Mouse (Mus musculus): ENCODE measurements at regions not wholly inside any gene's neighbourhood (a gene's known extent, or its start where the extent isn't known, plus 50 kb on each side); places are given as distances from the start of the nearest gene placed in this dataset.

DNA sequence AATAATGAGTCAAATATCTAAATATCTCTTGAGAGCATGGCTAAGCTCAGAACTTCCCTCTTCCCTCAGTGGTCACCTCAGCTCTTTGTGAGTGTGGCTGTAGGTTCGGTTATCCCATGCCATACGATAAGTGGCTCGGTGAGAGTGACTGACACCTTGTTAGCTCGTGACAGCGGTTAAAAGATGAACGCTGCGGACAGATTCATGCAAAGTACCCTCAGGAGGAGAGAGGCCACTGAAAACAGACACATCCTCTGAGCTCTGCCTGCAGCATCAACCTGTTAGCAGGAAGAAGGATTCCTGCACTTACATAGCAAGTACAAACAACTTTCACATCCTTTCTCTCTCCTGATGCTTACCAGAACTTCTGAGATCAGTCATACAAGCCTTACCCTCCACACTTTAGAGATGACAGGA, 163.2 kb upstream of the Bcl6 start:
- no peak for DNase-seq (ENCODE audit: low read depth, low spot score)

DNA sequence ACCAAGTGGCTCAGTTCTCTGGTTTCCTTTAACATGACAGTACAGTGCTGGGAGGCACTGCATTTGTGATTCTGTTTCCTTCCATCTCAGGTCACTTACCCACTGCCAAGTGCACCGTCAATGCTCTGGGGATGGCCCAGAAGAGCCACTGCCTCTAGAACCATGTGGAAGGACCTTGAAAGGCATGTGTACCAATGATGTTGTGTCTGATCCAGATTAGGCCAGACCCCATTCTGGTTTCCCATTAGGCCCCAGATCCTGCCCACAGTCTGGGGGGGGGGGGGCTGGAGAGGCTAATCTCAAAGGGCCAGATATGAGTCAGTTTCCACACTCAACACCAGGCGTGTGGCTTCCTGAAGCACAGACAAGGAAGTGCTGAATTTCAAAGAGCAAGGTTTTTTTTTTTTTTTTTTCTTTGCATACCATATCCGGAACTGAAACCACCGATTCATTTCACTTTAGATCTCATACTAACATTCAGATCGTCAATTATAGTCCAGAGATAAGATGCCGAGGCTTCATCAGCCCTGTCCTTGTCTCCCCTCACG, 162.6 kb upstream of the Bcl6 start:
- DNase-seq (ENCODE audit: low read depth, low spot score) = no peak

DNA sequence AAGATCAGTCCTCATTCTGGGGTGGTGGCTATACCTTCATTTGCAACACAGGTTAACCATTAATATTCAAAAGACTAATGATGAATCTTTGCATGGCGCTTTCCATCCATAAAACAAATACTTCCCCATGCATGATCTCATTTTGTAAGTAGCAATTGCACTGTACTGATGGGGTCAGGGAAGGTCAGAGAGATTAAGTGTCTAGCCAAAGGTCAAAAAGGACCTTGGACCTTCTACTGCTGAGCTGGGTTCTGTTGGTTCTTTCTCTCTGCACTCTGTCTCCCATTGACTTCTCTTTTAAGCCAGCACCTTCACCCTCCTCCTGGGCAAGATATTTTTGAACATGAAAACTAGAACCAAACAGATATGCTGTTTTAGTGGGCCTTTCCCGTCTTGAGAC, 161.9 kb upstream of the Bcl6 start:
- no peak for DNase-seq (ENCODE audit: low read depth, low spot score)

DNA sequence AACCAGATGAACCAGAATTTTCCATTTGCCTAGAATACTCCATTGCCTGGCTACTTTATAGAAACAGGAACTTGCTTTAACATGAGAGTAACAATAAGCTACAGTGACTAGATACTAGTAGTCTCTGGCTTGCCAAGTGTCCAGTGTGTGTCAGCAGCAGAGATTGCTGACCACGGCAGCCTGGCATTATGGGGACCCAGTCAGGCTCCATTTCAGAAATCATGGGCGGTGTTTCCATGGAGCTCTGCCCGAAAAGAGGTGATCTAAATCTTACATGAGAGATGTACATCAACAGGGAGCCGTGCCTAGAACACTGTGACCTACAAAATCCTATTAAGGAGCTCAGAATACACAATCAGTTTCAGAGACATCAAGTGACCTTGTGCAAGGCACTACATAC, 160.8 kb upstream of the Bcl6 start:
- no peak for DNase-seq (ENCODE audit: low read depth, low spot score)

DNA sequence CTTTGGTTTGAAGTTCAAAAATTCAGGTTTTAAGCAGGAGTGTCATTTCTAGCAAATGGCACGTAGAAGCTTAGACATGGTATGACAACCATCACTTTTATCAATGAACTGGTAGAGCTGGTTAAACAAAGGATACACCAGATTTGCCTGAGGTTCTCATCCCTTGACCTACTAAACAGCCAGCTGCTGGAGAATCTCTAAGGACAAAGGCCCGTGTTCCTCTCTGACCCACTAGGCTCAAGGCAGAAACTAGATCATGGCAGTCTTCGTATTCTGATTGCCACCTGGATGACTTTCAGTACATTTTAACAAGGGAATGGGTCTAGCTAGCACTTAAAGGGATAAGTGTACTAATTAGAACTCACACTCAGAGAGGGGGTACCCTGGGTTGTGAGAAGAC, 155.2 kb upstream of the Bcl6 start:
- no peak for DNase-seq (ENCODE audit: low read depth, low spot score)

DNA sequence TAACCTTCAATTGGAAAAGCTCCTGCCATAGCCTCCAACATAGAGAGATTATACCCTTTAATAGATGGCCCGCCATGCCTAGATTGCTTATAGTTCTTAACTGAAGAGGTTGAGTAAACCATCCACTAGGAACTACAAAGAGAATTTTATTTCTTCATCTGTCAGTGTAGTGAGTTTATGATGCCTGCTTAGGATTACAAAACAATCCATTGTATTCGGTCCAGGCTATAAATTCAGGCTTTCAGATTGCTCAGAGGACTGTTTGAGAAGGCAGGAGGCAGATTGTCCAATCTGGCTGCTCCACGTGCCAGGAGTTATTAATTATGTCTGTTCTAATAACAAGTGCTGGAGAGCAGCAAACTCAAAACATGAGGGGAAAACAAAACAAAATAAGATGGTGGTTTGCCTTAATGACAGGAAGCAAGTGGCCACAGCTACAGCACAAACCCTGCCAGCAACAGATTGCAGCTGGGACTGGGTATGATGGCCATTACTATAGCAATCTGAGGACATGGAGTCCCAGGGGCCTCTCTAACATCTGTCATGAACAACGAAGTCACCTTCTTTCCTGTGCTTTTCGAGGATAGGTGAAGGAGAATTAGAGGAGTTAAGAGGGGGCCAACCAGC, 154.4 kb upstream of the Bcl6 start:
- no peak for DNase-seq (ENCODE audit: low read depth, low spot score)

DNA sequence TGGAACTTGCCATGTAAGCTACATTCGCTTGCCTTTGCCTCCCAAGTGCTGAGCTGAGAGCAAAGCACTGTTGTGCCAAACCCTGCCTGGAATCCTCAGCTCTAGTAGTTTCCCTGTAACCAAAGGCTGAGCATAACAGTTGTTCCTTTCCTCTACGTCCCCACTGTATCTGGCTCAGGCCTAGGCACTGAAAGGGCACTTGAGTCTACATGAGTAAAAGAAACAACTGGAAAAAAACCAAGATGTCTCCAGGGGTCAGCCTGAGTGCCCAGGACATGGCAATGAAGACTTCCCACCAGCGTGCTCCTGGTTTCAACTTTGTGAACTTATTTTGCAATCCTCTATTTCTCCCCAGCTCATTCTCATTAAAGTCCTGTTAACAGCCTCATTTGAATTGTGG, 150.5 kb upstream of the Bcl6 start:
- DNase-seq (ENCODE audit: low read depth, low spot score) = no peak

DNA sequence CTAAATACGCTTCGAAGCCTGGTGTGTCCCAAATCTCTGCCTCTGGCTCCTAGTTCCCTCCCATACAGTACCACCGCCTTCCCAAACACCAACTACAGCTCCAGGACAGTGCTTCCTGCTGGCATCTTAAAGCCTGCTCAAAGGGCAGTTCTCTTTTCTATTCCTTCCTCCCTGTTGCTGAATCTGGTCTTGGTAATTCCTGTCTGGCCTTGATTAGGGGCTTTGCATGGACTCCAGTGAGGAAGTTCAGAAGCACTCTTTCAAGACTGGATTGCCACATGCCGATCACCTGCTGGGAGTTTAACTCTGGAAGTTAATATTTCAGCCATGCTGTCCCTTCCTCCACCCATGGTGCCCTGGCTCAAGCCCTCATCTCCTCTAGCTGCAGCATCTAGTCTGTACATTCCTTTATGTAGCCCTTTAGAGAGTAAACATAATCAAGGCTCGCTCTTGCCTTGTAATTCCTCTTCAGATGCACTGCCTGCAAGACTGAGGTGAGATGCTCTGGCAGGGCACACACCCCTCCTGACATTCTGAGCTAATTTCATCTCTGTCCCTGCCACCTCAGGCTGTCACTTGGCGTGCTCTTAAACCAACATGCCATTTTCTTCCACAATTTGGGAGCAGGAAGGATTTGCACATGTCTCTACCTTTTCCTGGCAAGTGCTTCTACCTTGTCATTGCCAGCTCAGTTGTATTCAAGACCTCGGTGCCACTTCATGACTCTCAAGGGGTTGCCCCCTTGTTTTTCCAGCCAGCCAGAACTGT, 148.8 kb upstream of the Bcl6 start:
- DNase-seq (ENCODE audit: low read depth, low spot score) = no peak

DNA sequence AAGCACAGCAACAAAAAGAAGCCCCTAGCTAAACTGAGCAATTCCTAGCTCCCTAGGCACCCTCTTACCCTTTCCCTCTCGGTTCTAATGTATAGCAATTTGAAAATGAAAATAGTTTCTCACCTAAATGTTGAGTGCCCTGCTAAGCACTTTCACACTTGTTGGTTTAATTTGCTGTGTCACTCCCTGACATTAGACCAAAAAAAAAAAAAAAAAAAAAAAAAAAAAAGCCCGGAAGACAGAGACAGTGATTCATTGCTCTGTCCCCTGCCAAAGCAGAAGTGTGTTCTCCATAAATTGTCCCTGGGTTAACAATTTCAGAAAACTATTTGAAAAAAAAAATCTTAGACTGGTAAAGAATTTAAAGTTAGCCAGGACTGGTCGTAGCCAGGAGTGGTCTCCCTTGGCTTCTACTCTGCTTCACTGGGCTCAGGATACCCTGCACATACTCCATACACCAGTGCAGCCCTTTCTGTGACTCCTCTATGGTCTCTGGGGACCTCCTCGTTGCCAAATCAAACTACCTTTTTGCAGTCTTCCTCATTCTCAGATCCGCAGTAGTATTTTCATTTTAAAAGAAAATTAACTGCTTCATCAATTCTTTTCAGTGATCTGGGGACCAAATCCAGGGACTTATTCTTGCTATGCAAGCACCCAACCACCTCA, 148.0 kb upstream of the Bcl6 start:
- no peak for DNase-seq (ENCODE audit: low read depth, low spot score)

DNA sequence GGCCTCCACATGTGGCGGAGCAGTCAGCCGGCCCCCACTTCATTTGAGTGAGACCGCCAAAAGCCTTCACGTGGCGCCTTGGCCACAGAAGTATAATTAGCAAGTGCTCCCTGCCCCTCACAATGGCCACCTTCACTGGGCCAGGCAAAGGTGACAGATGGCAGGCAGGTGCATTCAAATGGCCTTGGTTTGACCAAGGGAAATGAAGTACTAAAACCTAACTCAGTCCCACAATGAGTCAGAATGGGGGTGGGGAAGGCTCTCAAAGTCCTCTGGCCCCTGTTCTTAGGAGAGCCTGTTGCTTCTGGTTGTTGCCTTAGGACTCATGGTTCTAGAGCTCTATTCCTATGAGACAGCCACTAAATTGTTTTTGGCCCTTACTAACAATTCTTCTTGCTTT, 147.2 kb upstream of the Bcl6 start:
- DNase-seq (ENCODE audit: low read depth, low spot score) = no peak

DNA sequence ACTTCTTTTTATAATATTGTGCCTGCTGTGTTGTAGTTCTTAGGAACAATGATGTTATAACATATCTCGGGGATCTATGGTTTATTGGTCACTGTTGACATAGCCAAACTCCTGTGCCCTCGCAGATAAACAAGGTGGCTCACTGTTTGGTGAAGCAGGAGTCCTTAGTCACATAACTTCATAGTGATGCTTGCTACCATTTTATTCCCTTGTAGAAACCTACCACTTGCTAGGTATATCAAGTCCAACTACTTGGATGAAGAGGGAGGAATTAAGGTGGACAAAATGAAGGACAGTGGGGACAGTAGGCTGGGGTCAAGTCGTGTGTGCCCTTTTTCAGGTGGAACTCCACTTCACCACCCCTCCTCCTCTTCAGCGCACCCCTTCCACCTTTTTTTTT, 146.7 kb upstream of the Bcl6 start:
- DNase-seq (ENCODE audit: low read depth, low spot score) = no peak

DNA sequence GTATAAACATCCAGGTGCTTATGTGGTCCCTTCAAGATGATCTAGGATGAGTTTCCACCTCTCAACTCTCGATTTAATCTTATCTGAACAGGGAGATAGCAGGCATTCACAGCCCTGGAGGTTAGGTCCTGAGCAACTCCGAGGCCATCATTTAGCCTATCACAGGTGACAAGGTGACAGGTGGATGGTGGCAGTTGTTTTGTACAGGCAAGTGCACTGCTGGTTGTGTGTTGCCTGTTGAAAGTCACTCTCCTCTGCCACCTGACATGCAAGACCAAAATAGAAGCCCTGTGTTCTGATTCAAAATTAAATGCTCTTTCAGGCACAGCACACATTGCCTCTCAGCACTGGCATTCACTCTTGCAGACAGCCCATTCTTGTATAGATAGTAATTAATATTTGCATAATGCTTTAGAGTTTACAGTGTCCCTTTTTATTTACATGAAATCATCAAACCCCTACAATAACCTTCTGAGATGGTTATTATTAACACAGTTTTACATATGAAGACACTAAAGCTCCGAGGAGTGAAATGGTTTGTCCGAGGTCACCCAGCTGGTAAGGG, 145.9 kb upstream of the Bcl6 start:
- no peak for DNase-seq (ENCODE audit: low read depth, low spot score)

DNA sequence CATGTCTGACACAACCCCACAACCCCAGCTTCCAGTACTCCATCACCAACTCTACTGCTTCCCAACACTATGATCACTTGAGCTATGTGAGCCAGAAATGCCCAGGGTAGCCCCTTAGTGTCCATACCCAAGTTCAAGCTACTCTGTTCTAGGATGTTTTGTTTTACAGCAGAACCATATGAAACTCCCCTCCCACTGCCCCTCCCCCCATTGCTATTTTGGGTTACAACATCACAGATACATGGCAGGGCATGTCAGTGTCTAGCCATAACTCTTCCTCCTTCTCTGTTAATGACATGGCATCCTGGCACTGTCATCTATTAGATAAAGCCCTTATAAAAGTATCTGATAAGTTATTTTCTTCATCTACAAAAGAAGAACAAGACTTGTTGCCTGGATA, 142.0 kb upstream of the Bcl6 start:
- no peak for DNase-seq (ENCODE audit: low read depth, low spot score)

DNA sequence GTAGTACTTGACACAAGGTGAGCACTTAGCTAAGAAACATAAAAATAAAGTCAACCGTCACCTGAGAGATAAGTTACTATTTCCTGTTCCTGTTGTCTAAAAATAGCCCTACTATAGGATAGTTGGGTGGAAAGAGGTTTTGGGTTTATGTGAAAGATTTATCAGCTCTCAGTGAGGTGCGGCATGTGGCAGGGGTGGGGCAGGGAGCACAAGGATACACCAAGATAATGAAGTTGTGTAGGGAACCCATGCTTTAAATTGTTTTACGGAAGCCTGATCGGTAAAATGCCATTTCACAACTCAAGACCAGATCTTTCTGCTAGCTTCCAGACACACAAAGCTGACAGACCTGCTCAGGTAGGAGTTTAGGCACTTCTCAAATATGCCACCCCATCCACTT, 141.0 kb upstream of the Bcl6 start:
- DNase-seq (ENCODE audit: low read depth, low spot score) = no peak

DNA sequence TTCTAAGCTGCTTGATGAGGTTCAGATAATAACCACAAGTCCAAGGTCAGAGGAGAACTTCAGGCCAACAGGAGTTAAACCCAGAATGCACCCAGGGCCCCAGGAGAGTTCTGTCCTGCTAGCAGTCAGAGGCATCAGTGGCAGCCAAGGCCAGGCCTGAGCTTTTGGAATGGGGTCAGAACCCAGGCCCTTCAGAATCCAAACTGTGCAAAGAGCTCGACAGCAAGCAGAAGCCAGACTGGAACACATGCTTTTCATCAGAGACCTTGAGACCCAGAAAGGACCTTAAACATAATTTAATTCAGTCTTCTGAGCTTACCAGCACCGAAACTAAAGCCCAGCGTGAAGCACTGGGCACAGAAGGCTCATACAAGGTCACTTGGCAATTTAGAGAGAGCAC, 139.9 kb upstream of the Bcl6 start:
- DNase-seq (ENCODE audit: low read depth, low spot score) = no peak

DNA sequence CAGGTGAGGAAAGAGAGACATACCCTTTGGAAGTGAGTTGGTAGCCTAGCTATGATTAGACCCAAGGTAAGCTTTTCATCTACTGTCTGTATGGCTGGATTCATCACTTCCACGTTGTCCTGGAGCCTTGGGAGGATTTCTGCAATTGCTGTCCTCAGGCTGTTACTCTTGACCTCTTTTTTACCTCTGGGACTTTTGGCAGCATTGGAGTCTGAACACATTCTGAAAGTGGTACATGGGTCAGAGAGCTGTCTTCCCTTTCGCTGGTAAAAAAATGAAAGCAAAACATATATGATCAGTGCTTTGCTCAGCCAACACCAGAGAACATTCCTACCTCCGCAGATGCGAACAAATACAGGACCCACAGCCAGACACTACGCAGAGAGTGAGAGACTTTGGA, 136.1 kb upstream of the Bcl6 start:
- no peak for DNase-seq (ENCODE audit: low read depth, low spot score)

DNA sequence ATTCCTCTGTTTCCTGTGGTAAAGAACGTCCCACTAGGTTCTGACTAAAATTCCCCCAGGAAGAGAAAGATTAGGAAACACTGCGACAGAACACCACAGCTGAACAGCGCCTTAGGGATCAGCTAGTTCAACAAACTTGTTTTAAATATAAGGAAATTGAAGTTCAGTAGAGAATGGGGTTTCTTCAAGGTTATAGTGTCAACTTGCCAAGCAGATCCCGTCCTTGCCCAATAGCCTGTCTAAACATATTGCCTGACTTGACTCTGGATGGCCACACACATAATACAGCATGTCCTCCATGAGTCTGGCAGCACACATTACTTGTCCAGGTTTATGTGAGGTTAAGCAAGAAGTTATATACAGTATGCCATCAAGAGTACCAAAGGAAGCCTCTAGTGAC, 135.4 kb upstream of the Bcl6 start:
- no peak for DNase-seq (ENCODE audit: low read depth, low spot score)

DNA sequence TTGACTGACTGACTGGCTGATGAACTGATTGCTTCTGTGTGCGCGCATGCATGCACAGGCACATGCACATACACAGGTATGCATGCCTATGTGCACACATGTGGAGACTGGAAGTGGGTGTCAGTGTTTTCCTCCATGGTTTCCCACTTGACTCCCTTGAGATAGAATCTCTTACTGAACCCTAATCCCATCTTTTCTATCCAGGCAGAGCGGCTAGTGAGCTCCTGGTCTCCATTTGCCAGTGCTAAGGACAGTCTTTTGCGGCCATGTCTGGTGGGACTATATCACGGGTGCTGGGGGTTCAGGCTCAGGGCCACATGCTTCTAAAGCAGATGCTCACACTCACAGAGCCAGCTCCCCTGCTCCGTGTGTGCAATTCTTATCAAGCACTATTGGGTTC, 133.0 kb upstream of the Bcl6 start:
- DNase-seq (ENCODE audit: low read depth, low spot score) = no peak

DNA sequence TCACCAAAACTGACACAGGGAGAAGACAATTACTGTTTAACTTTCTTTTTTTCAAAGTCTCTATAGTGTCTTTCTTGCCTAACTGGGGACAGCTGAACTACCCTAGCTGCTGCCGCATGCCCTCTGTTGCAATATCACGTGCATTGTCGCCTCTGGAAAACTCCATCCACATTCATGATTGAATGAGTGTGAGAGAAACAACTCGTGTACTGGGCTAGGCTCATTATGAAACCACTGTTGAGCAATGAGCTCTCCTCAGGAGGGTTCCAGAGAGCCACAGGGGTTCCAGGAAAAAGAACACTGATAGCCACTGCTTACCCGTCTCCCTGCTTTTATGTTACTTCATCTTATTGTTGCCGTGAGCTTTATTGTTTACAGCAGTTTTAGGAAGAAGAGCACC, 132.2 kb upstream of the Bcl6 start:
- DNase-seq (ENCODE audit: low read depth, low spot score) = no peak

DNA sequence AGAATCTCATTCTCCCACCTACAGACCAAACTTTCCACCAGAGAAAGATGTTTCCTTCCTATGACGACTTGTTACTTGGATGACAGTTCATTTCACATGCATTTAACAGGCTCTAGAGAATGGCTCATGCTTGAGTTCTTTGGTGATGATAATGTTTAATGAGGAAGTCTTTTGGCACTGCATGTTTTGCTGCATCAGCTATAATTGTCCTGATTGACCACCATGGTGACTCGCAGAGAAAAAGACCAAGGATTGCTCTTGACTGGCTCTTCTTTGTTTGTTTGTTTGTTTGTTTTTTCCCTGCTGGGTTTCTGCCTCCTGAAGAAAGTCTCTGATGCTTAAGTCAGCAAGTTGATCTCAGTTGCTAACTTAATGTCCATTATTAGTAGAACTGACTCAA, 129.8 kb upstream of the Bcl6 start:
- DNase-seq (ENCODE audit: low read depth, low spot score) = no peak

DNA sequence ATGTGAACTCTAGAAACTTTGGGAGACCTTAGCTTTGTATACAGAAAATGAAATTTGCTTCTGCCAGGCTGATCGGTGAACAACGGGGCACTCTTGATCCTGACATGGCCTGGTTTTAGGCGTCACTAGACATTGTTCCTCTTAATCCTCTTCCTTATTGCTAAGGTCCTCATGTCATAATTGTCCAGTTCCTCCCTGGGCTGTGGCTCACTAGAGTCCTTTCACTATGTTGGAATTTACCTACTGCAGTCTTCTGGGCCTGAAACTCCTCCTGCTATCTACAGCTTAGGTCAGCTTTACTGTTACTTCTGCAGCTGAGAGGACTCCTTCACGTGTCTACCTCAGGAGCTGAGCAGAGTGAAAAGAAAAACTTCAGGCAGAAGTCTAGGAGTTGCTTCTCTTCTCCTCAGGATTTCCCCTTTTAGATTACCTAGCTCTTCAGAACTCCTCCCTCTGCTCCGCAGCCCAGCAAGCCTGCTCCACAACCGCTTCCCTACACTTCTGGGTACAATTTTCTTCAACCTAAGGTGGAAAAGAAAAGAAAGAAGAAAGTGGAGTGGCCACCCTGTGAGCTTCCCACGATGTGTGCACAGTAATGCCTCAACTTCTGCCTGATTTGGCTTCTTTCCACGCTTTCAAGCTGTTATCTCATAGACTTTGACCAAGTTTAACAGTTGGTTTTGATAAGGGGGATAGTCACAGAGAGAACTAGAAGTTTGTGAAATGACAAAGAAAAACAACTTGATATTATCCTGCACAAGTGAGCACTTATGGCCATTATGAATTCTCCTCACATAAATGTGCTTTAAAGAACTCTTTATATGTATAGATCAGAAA, 114.4 kb upstream of the Bcl6 start:
- no peak for DNase-seq (ENCODE audit: low read depth, low spot score)

DNA sequence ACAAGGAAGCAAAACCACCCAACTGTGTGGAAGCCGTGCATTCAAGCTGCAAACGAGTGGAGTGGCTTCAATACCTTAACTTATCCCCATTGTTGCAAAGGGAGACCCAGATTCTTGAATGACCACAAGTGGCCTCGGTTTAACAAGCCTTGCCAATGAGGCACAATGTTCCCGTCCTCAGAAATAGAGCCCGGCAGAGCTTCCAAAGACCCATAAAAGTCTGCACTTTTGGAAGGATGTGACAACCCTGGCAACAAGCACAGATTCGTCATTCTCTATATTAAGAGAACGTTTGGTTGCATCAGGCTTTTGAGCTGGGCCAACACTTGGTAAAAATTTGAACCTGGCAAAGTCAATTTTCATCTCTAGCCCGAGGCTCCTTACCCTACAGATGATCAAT, 108.9 kb upstream of the Bcl6 start:
- DNase-seq (ENCODE audit: low read depth, low spot score) = no peak
